ENCODE assay signal across 18 mouse cellular contexts in genomic region chr2:163189596-163189995, GRCm38 (mm10). TPM values are rescaled to one million over a fixed set of nuclear protein-coding genes. Genes with fewer than 3 reads are reported as not detected.
DNase-seq lines count a peak whose midpoint lies in the region; ATAC-seq and TF ChIP-seq lines count a peak whose summit lies in the region.
"Had no signal": no experiment of that assay in that cellular context is flagged by ENCODE, and none has a peak within 500 bp of the region (broad histone marks: within the 10 kb centered on the region; RNA-seq: fewer than 3 reads in every experiment).

No protein-coding gene starts in this region.

- peaks cover 35% of the 10 kb centered on the region for H3K4me1 ChIP-seq in hindbrain, embryonic 12.5 days
- peaks cover 3% of the 10 kb centered on the region; the same call in 1 of the 2 replicates for H3K4me1 ChIP-seq in hindbrain, embryonic 16.5 days (ENCODE audit: control insufficient read depth, insufficient read depth, low read depth, low read length)
- peaks cover 46% of the 10 kb centered on the region for H3K4me1 ChIP-seq in midbrain, embryonic 12.5 days
- H3K4me1 ChIP-seq in midbrain, postnatal 0 days (ENCODE audit: insufficient read depth, low read length) = no peaks in the 10 kb centered on the region
- H3K4me1 ChIP-seq in forebrain, embryonic 12.5 days = peaks cover 43% of the 10 kb centered on the region
- H3K4me1 ChIP-seq in limb, embryonic 10.5 days = peaks cover 30% of the 10 kb centered on the region
- H3K4me1 ChIP-seq: liver, embryonic 12.5 days had no signal

- no peak overlapping the region for H3K9ac ChIP-seq in hindbrain, embryonic 12.5 days
- H3K9ac ChIP-seq in hindbrain, embryonic 16.5 days (ENCODE audit: low read depth, low read length) = no peak overlapping the region
- H3K9ac ChIP-seq in midbrain, embryonic 12.5 days (replicated peaks) = no peak overlapping the region; the same call in 1 of the 2 replicates
- no peak overlapping the region for H3K9ac ChIP-seq in midbrain, postnatal 0 days (replicated peaks; ENCODE audit: low read length, poor library complexity, severe bottlenecking)
- H3K9ac ChIP-seq in forebrain, embryonic 12.5 days = no peak overlapping the region
- H3K9ac ChIP-seq: heart, embryonic 12.5 days; liver, embryonic 12.5 days had no signal

- H3K9me3 ChIP-seq in hindbrain, embryonic 12.5 days (replicated peaks) = no peaks in the 10 kb centered on the region
- no peaks in the 10 kb centered on the region for H3K9me3 ChIP-seq in hindbrain, embryonic 16.5 days (ENCODE audit: control insufficient read depth, low read length)
- H3K9me3 ChIP-seq in midbrain, embryonic 12.5 days = no peaks in the 10 kb centered on the region
- H3K9me3 ChIP-seq in midbrain, postnatal 0 days (ENCODE audit: low read length) = no peaks in the 10 kb centered on the region
- H3K9me3 ChIP-seq in forebrain, embryonic 12.5 days = no peaks in the 10 kb centered on the region
- no peaks in the 10 kb centered on the region for H3K9me3 ChIP-seq in limb, embryonic 10.5 days (replicated peaks)
- H3K9me3 ChIP-seq: heart, embryonic 12.5 days; liver, embryonic 12.5 days had no signal

- no peak overlapping the region for H3K4me2 ChIP-seq in hindbrain, embryonic 12.5 days (replicated peaks)
- H3K4me2 ChIP-seq in hindbrain, embryonic 16.5 days (ENCODE audit: low read length) = no peak overlapping the region
- peak overlapping the region; percentile 27 for H3K4me2 ChIP-seq in midbrain, embryonic 12.5 days (replicated peaks)
- no peak overlapping the region for H3K4me2 ChIP-seq in midbrain, postnatal 0 days (ENCODE audit: low read depth, low read length, poor library complexity, severe bottlenecking)
- H3K4me2 ChIP-seq in forebrain, embryonic 12.5 days = peak overlapping the region; percentile 26
- H3K4me2 ChIP-seq: heart, embryonic 12.5 days; liver, embryonic 12.5 days had no signal

- TF ChIP-seq CTCF in midbrain, postnatal 0 days (IDR thresholded peaks at IDR 0.05) = no peak

- H3K27ac ChIP-seq in hindbrain, embryonic 12.5 days = no peak overlapping the region; the same call in 1 of the 2 replicates
- no peak overlapping the region for H3K27ac ChIP-seq in hindbrain, embryonic 16.5 days (ENCODE audit: low read depth, low read length)
- H3K27ac ChIP-seq in midbrain, embryonic 12.5 days (replicated peaks) = peak overlapping the region; percentile 72
- H3K27ac ChIP-seq in midbrain, postnatal 0 days (ENCODE audit: low read depth, low read length) = no peak overlapping the region
- H3K27ac ChIP-seq in forebrain, embryonic 12.5 days = peak overlapping the region; percentile 75
- H3K27ac ChIP-seq in limb, embryonic 10.5 days = peak overlapping the region; percentile 55; the same call in 1 of the 2 replicates
- H3K27ac ChIP-seq: liver, embryonic 12.5 days had no signal

- 6% methylated on average over 5 of the region's 5 CpGs for WGBS in hindbrain, embryonic 12.5 days
- WGBS in hindbrain, embryonic 16.5 days = 10% methylated on average over 5 of the region's 5 CpGs
- under 1% methylated on average over 5 of the region's 5 CpGs for WGBS in midbrain, embryonic 12.5 days
- WGBS in midbrain, postnatal 0 days = 16% methylated on average over 5 of the region's 5 CpGs
- WGBS in forebrain, embryonic 12.5 days = 5% methylated on average over 5 of the region's 5 CpGs
- WGBS in limb, embryonic 10.5 days = 28% methylated on average over 5 of the region's 5 CpGs

- H3K27me3 ChIP-seq in hindbrain, embryonic 12.5 days = 0 out of 2 replicates have a peak, but pooled peaks cover 4% of the 10 kb centered on the region
- no peaks in the 10 kb centered on the region for H3K27me3 ChIP-seq in hindbrain, embryonic 16.5 days (replicated peaks; ENCODE audit: control insufficient read depth, insufficient read depth, low read length)
- peaks cover 8% of the 10 kb centered on the region; the same call in 1 of the 2 replicates for H3K27me3 ChIP-seq in midbrain, embryonic 12.5 days
- H3K27me3 ChIP-seq in midbrain, postnatal 0 days (ENCODE audit: insufficient read depth, low read length) = no peaks in the 10 kb centered on the region
- no peaks in the 10 kb centered on the region for H3K27me3 ChIP-seq in forebrain, embryonic 12.5 days
- no peaks in the 10 kb centered on the region for H3K27me3 ChIP-seq in limb, embryonic 10.5 days (ENCODE audit: low read depth, poor library complexity, severe bottlenecking)
- H3K27me3 ChIP-seq: heart, embryonic 12.5 days had no signal

- H3K4me3 ChIP-seq in hindbrain, embryonic 12.5 days = no peak overlapping the region
- H3K4me3 ChIP-seq in hindbrain, embryonic 16.5 days (ENCODE audit: low read length) = no peak overlapping the region
- H3K4me3 ChIP-seq in midbrain, embryonic 12.5 days = no peak overlapping the region
- H3K4me3 ChIP-seq in midbrain, postnatal 0 days (ENCODE audit: low read depth, low read length) = no peak overlapping the region
- no peak overlapping the region for H3K4me3 ChIP-seq in forebrain, embryonic 12.5 days (replicated peaks)
- H3K4me3 ChIP-seq in limb, embryonic 10.5 days = no peak overlapping the region
- H3K4me3 ChIP-seq: heart, embryonic 12.5 days; liver, embryonic 12.5 days had no signal

- ATAC-seq in hindbrain, embryonic 12.5 days (ENCODE audit: low FRiP score) = peak; percentile 46; the same call in 1 of the 2 replicates
- ATAC-seq in hindbrain, embryonic 16.5 days = no peak
- ATAC-seq in midbrain, embryonic 12.5 days (ENCODE audit: low FRiP score, low read depth) = peak; percentile 42
- ATAC-seq in midbrain, postnatal 0 days (ENCODE audit: low FRiP score) = no peak
- peak; percentile 39 for ATAC-seq in forebrain, embryonic 12.5 days (ENCODE audit: low FRiP score)
- no peak for ATAC-seq in frontal cortex, adult (ENCODE audit: low TSS enrichment)
- ATAC-seq: liver, embryonic 12.5 days had no signal

- no peak for DNase-seq in midbrain, postnatal 0 days (ENCODE audit: low spot score)
- no peak for DNase-seq in limb, embryonic 10.5 days (ENCODE audit: low spot score)
- DNase-seq: cerebellum, adult 8-10 months; gastrocnemius, postnatal 36 days; heart, postnatal 36 days; kidney, adult 2 months; kidney, postnatal 14 days; left cerebral cortex, postnatal 4 days; spleen, adult 18-20 months; thymus, postnatal 25 days had no signal

- no peaks in the 10 kb centered on the region for H3K36me3 ChIP-seq in hindbrain, embryonic 12.5 days
- no peaks in the 10 kb centered on the region for H3K36me3 ChIP-seq in hindbrain, embryonic 16.5 days (ENCODE audit: control insufficient read depth, insufficient read depth, low read length)
- no peaks in the 10 kb centered on the region for H3K36me3 ChIP-seq in midbrain, embryonic 12.5 days
- H3K36me3 ChIP-seq in midbrain, postnatal 0 days (ENCODE audit: insufficient read depth, low read length) = no peaks in the 10 kb centered on the region
- no peaks in the 10 kb centered on the region for H3K36me3 ChIP-seq in forebrain, embryonic 12.5 days (replicated peaks)
- H3K36me3 ChIP-seq in limb, embryonic 10.5 days = no peaks in the 10 kb centered on the region
- H3K36me3 ChIP-seq: heart, embryonic 12.5 days; liver, embryonic 12.5 days had no signal

RNA-seq across cellular contexts. Expression of gene Tox2, which starts 13.3 kb away (rescaled TPM):
- 24.6 and 25.1 TPM in 2 replicates for polyA plus RNA-seq in hindbrain, embryonic 12.5 days (2016; fragmentation: Nextera tagmentation; extraction: Ambion mirVana)
- 23.0 and 33.7 TPM in 2 replicates for polyA plus RNA-seq in hindbrain, embryonic 16.5 days (2015; fragmentation: Nextera tagmentation; extraction: Ambion mirVana)
- polyA plus RNA-seq in midbrain, embryonic 12.5 days (2016; fragmentation: Nextera tagmentation; extraction: Ambion mirVana) = 38.1 and 39.4 TPM in 2 replicates
- total RNA-seq in midbrain, postnatal 0 days (2014; rRNA removed) = 7.6 and 14.3 TPM in 2 replicates
- 57.0 and 64.7 TPM in 2 replicates for polyA plus RNA-seq in midbrain, postnatal 0 days (2015; fragmentation: Nextera tagmentation; extraction: Ambion mirVana)
- 27.2 and 31.6 TPM in 2 replicates for polyA plus RNA-seq in forebrain, embryonic 12.5 days (2016; fragmentation: Nextera tagmentation; extraction: Ambion mirVana)
- 0.48 and 1.8 TPM in 2 replicates for polyA plus RNA-seq in limb, embryonic 10.5 days (2016; fragmentation: Nextera tagmentation; extraction: Ambion mirVana)
- total RNA-seq: common myeloid progenitor, adult 5-6 weeks had no signal

Comparison
In these comparisons a context has a peak if more than half of its experiments do, and no peak if none do; other contexts are left out.
1. ATAC-seq: peak in hindbrain, embryonic 12.5 days (single experiment), midbrain, embryonic 12.5 days (single experiment) and forebrain, embryonic 12.5 days (single experiment); none in hindbrain, embryonic 16.5 days (single experiment), midbrain, postnatal 0 days (single experiment) and frontal cortex, adult (single experiment).
2. H3K27ac ChIP-seq: peak in midbrain, embryonic 12.5 days (single experiment), forebrain, embryonic 12.5 days (single experiment) and limb, embryonic 10.5 days (single experiment); none in hindbrain, embryonic 12.5 days (single experiment), hindbrain, embryonic 16.5 days (single experiment) and midbrain, postnatal 0 days (single experiment).
3. H3K4me2 ChIP-seq: peak in midbrain, embryonic 12.5 days (single experiment) and forebrain, embryonic 12.5 days (single experiment); none in hindbrain, embryonic 12.5 days (single experiment), hindbrain, embryonic 16.5 days (single experiment) and midbrain, postnatal 0 days (single experiment).